Mouse (Mus musculus): ENCODE results near the gene Nprl2. TPM values are rescaled to one million over a fixed set of nuclear protein-coding genes. Genes with fewer than 3 reads are reported as not detected.
A peak's percentile ranks its signal among the peaks of the same experiment; 100 is the strongest.

The Nprl2 gene
- polyA plus RNA-seq, 2 experiments, result 37.6 to 52.7 TPM

DNA sequence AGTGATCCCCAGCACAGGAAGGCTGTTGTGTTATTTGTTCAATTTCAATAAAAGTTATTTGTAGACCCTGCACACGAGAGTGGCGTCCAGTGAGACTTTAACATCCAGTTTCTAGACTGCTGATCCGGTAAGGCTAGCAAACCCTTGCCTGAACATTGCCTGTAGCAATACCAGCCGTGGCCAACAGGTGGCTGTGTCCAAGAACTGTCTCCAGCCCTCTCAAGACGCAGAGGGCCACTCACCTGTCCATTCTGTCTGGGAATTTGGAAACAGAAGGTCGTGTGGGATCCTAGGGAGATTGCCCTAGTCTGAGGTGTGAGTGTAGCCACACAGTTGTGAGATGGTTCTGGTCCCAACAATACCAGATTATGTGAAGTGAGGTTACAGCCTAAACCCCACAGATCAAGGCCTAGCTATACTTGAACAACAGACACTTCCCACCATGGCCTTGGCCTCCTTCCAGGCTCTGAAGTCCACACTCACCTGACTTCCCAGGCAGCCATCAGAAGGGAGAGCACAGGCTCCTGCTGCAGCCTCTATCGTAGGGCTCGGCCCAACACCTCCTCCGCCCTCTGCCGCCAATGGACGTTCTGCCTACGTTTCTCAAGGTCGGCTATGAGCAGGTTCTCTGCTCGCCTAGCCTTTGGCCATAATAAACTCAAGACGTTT lies 24.1 kb downstream of the Nprl2 start:
- no peaks in the 10 kb centered on the region for H3K27me3 ChIP-seq (ENCODE audit: control insufficient read depth, insufficient read depth, low read length)
- H3K9me3 ChIP-seq (ENCODE audit: control insufficient read depth, low read length), result no peaks in the 10 kb centered on the region
- H3K4me1 ChIP-seq (ENCODE audit: control insufficient read depth, insufficient read depth, low read length), result peaks cover 27% of the 10 kb centered on the region
- peaks cover 26% of the 10 kb centered on the region for H3K36me3 ChIP-seq (ENCODE audit: control insufficient read depth, insufficient read depth, low read length)
- no peak for TF ChIP-seq POLR2A (IDR thresholded peaks at IDR 0.05; ENCODE audit: borderline replicate concordance, extremely low read depth, insufficient read depth, insufficient read length)
- no peak overlapping the region; the same call in 1 of the 2 replicates for H3K4me3 ChIP-seq (replicated peaks; ENCODE audit: low read length)
- no peak overlapping the region for H3K9ac ChIP-seq (ENCODE audit: low read depth, low read length, severe bottlenecking)
- no peak overlapping the region for H3K4me2 ChIP-seq (replicated peaks; ENCODE audit: low read depth, low read length, severe bottlenecking)
- H3K27ac ChIP-seq (replicated peaks; ENCODE audit: low read depth, low read length), result no peak overlapping the region
- WGBS, result 61% methylated on average over 15 of the region's 15 CpGs
- ATAC-seq (ENCODE audit: low FRiP score, low read depth) (no peak), DNase-seq (ENCODE audit: low spot score) (peak; percentile 75)

DNA sequence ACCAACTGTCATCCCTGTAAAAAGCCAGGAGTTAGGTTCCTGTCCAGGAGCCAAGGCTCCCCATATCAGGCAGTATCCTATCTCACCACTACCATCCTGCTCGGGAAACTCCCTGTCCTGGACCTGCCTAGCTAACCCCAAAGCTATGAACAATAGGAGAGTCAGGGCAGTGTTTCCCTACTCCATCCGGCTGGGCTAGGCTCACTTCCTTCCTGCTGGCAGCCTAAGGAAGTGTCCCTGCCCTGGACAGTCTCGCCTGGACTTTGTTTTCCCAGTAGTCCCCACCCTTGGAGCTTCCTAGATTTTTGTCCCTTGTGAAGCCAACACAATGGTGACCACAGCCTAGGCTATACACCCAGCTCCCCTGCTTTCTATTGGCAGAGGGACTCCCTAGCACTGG lies 24.8 kb downstream of the Nprl2 start:
- Histone ChIP-seq H3K4me2 (replicated peaks; ENCODE audit: low read depth, low read length, severe bottlenecking) (peak overlapping the region; percentile 93; the same call in 1 of the 2 replicates), H3K9me3 (ENCODE audit: control insufficient read depth, low read length) (no peaks in the 10 kb centered on the region), H3K27ac (replicated peaks; ENCODE audit: low read depth, low read length) (peak overlapping the region; percentile 75; the same call in 1 of the 2 replicates), H3K4me1 (ENCODE audit: control insufficient read depth, insufficient read depth, low read length) (peaks cover 31% of the 10 kb centered on the region), H3K4me3 (replicated peaks; ENCODE audit: low read length) (no peak overlapping the region), H3K9ac (ENCODE audit: low read depth, low read length, severe bottlenecking) (no peak overlapping the region), H3K27me3 (ENCODE audit: control insufficient read depth, insufficient read depth, low read length) (no peaks in the 10 kb centered on the region), H3K36me3 (ENCODE audit: control insufficient read depth, insufficient read depth, low read length) (peaks cover 26% of the 10 kb centered on the region)
- no peak for TF ChIP-seq POLR2A (IDR thresholded peaks at IDR 0.05; ENCODE audit: borderline replicate concordance, extremely low read depth, insufficient read depth, insufficient read length)
- no peak for DNase-seq (ENCODE audit: low spot score)
- ATAC-seq (ENCODE audit: low FRiP score, low read depth), result no peak
- WGBS, result 75% methylated on average over 3 of the region's 3 CpGs

DNA sequence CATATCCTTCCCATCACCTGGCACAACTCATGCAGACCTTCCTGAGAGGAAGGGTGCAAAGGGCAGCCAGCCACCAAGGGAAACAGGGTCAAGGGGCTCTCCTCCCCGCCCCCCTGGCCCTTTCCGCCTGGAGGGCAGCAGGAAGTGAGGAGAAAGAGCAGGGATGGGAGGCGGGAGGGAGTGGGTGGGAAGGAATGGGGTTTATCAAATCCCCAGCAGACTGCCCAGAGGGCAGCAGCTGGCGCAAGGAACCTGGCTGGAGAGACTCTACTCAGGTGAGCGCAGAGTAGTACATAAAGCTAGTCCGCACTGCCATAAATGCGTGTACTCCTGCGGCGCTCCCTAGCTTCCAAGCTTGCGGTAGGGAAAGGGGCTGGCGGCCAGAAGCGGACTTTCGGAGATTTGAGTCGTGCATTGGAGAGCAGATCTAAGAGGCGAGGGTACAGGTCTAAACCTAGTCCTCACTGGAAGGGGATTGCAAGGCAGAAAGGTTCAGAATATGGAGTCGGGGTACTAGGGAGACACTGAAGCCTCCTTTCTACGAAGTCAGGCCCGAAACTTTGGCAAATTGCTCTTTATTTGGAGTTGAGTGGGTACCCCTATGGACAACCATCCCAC lies 25.8 kb downstream of the Nprl2 start, which contains the start of gene Hyal2:
Gene Hyal2, plus strand, starts transcription at position 244 of the 618 bp plus-strand sequence.
- no peaks in the 10 kb centered on the region for H3K27me3 ChIP-seq (ENCODE audit: control insufficient read depth, insufficient read depth, low read length)
- H3K36me3 ChIP-seq (ENCODE audit: control insufficient read depth, insufficient read depth, low read length), result peaks cover 28% of the 10 kb centered on the region
- peak within 1 kb of the TSS; percentile 75 for H3K27ac ChIP-seq (replicated peaks; ENCODE audit: low read depth, low read length)
- 9% methylated on average over 17 of the region's 18 CpGs for WGBS
- DNase-seq (ENCODE audit: low spot score) (no peak), ATAC-seq (ENCODE audit: low FRiP score, low read depth) (no peak)
- no peaks in the 10 kb centered on the region for H3K9me3 ChIP-seq (ENCODE audit: control insufficient read depth, low read length)
- peak within 1 kb of the TSS; percentile 93 for H3K4me2 ChIP-seq (replicated peaks; ENCODE audit: low read depth, low read length, severe bottlenecking)
- peaks cover 31% of the 10 kb centered on the region for H3K4me1 ChIP-seq (ENCODE audit: control insufficient read depth, insufficient read depth, low read length)
- peak within 1 kb of the TSS; percentile 78 for H3K9ac ChIP-seq (ENCODE audit: low read depth, low read length, severe bottlenecking)
- H3K4me3 ChIP-seq (replicated peaks; ENCODE audit: low read length), result peak within 1 kb of the TSS; percentile 75
- TF ChIP-seq POLR2A (IDR thresholded peaks at IDR 0.05; ENCODE audit: borderline replicate concordance, extremely low read depth, insufficient read depth, insufficient read length), result no peak

DNA sequence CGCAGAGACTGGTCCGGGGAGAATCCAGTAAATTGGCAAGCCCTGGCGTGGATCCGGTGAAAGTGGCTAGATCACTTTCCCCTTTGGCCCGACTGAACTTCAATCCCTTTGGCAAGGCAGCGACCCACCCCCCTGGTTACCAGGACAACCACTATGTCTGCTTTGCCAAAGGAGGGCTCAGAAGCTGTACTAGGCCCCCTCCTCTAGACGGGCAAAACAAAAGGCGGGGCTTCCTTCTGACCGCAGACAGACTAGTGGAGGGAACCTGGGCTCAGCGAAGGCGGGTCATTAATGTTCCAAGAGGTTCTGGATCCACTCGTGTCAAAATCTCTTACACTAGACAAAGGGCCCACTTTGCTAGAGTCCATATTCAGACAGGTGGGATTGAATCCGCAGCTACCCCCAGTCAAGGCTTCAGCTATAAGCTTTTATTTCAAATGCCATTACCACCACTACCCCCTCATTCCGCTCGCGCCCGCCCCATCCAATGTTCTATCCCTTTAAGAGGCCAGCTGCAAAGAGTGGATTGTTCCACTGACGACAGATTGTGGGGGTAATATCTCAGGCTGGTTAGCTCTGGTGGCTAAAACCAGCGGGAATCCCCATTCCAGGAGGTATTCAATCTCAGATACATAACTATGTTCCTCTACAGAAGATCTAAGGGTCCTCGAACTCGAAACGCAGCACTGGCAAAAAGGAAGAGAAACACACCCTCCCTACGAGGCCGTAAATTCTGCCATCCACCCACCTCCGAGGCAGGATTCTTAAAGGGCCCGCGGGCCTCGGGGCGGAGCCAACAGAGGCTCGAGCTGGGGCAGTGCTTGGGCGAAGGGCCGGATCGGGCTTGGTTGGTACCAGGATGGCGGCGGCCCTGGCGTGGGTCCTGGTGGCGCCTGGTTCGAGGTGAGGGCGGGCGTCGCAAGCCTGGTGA lies 26.6 kb downstream of the Nprl2 start:
- Histone ChIP-seq H3K36me3 (ENCODE audit: control insufficient read depth, insufficient read depth, low read length) (peaks cover 36% of the 10 kb centered on the region), H3K4me3 (replicated peaks; ENCODE audit: low read length) (peak overlapping the region; percentile 75), H3K9me3 (ENCODE audit: control insufficient read depth, low read length) (no peaks in the 10 kb centered on the region), H3K27me3 (ENCODE audit: control insufficient read depth, insufficient read depth, low read length) (no peaks in the 10 kb centered on the region), H3K9ac (ENCODE audit: low read depth, low read length, severe bottlenecking) (peak overlapping the region; percentile 78), H3K4me2 (replicated peaks; ENCODE audit: low read depth, low read length, severe bottlenecking) (peak overlapping the region; percentile 93), H3K4me1 (ENCODE audit: control insufficient read depth, insufficient read depth, low read length) (peaks cover 31% of the 10 kb centered on the region), H3K27ac (replicated peaks; ENCODE audit: low read depth, low read length) (peak overlapping the region; percentile 75)
- under 1% methylated on average over 41 of the region's 41 CpGs for WGBS
- ATAC-seq (ENCODE audit: low FRiP score, low read depth) (peak; percentile 88), DNase-seq (ENCODE audit: low spot score) (peak; percentile 87)
- 0 out of 2 replicates have a peak, but pooled peaks have one; percentile 74 for TF ChIP-seq POLR2A (IDR thresholded peaks at IDR 0.05; ENCODE audit: borderline replicate concordance, extremely low read depth, insufficient read depth, insufficient read length)

DNA sequence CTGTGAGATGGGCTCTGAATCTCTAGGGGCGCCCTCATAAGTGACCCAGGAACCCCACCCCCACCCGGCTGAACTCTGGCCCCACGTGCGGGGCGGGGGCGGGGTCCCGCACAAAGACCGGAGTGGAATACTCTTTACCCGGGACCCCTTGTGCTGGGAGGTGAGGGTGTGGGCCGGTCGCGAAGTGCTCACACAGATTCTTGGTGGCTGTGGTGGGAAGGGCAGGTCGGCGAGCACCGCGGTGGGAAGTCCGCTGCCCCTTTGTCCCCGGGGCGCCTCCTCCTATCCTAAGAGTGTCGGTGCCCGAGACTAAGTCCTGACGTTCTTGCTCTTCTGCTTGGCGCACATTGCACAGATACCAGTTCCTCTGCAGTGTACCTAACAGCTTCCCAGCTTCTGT lies 27.2 kb downstream of the Nprl2 start:
- peak; percentile 19 for DNase-seq (ENCODE audit: low spot score)
- WGBS, result under 1% methylated on average over 21 of the region's 23 CpGs
- Histone ChIP-seq H3K27ac (replicated peaks; ENCODE audit: low read depth, low read length) (peak overlapping the region; percentile 75), H3K9me3 (ENCODE audit: control insufficient read depth, low read length) (no peaks in the 10 kb centered on the region), H3K9ac (ENCODE audit: low read depth, low read length, severe bottlenecking) (peak overlapping the region; percentile 78), H3K27me3 (ENCODE audit: control insufficient read depth, insufficient read depth, low read length) (no peaks in the 10 kb centered on the region), H3K4me1 (ENCODE audit: control insufficient read depth, insufficient read depth, low read length) (peaks cover 27% of the 10 kb centered on the region), H3K4me3 (replicated peaks; ENCODE audit: low read length) (peak overlapping the region; percentile 75), H3K36me3 (ENCODE audit: control insufficient read depth, insufficient read depth, low read length) (peaks cover 38% of the 10 kb centered on the region), H3K4me2 (replicated peaks; ENCODE audit: low read depth, low read length, severe bottlenecking) (peak overlapping the region; percentile 93)
- ATAC-seq (ENCODE audit: low FRiP score, low read depth), result peak; percentile 42
- no peak for TF ChIP-seq POLR2A (IDR thresholded peaks at IDR 0.05; ENCODE audit: borderline replicate concordance, extremely low read depth, insufficient read depth, insufficient read length)
